Mouse (Mus musculus) heart, embryonic 15.5 days (tissue): Measurements from ENCODE around the gene Vamp1. TPM values are rescaled to one million over a fixed set of nuclear protein-coding genes. Genes with fewer than 3 reads are reported as not detected.

Experiments
- ATAC-seq: fragments of 200-750 bp; cut with Nextera tagmentation; replicated peaks from 2 replicates; pipeline ENCODE4 v1.8.0; 2017; ENCODE audit warnings: low read depth, moderate TSS enrichment; ENCODE audit not compliant: insufficient number of reproducible peaks, insufficient read depth, low FRiP score
- H3K27ac ChIP-seq: fragments of 300-500 bp; sonication (generic); 2 replicates; pipeline ENCODE4 v1.5.1; 2015; ENCODE audit warnings: mild to moderate bottlenecking, inconsistent platforms
- H3K27me3 ChIP-seq: fragments of 300-500 bp; sonication (generic); 2 replicates; pipeline ENCODE4 v1.6.1; 2015; ENCODE audit warnings: inconsistent platforms
- H3K36me3 ChIP-seq: fragments of 300-500 bp; sonication (generic); 2 replicates; pipeline ENCODE4 v1.6.1; 2015; ENCODE audit warnings: mild to moderate bottlenecking, inconsistent platforms
- H3K4me1 ChIP-seq: fragments of 300-500 bp; sonication (generic); replicated peaks from 2 replicates; pipeline ENCODE4 v1.6.1; 2015; ENCODE audit warnings: inconsistent platforms
- H3K4me2 ChIP-seq: fragments of 300-500 bp; sonication (generic); 2 replicates; pipeline ENCODE4 v1.6.1; 2015; ENCODE audit warnings: inconsistent platforms, mild to moderate bottlenecking, moderate library complexity
- H3K4me3 ChIP-seq: fragments of 300-500 bp; sonication (generic); 2 replicates; pipeline ENCODE4 v1.5.1; 2015; ENCODE audit warnings: mild to moderate bottlenecking, inconsistent platforms
- H3K9ac ChIP-seq: fragments of 300-500 bp; sonication (generic); 2 replicates; pipeline ENCODE4 v1.6.1; 2015; ENCODE audit warnings: mild to moderate bottlenecking, inconsistent platforms
- H3K9me3 ChIP-seq: fragments of 300-500 bp; sonication (generic); replicated peaks from 2 replicates; pipeline ENCODE4 v1.6.1; 2016; ENCODE audit warnings: inconsistent platforms
- WGBS: fragments of 180-500 bp; shearing (Covaris S2); methylation state at CpG from one replicate; pipeline ENCODE4 v1.1.7; 2015; ENCODE audit warnings: mixed read lengths; 5-methylcytosine and 5-hydroxymethylcytosine counted together
- polyA plus RNA-seq: library from polyadenylated mRNA; unstranded; fragments of >200 nt; fragmentation: Nextera tagmentation; extraction: Ambion mirVana; gene quantifications from 2 replicates; pipeline ENCODE4 v1.2.1, GENCODE M21; 2015

Gene Vamp1
- 5.3 and 6.7 TPM in 2 replicates for polyA plus RNA-seq

- Histone ChIP-seq H3K36me3 (no peaks in the 10 kb centered on the region), H3K4me2 (peak within 1 kb of the TSS; percentile 94), H3K9ac (peak within 1 kb of the TSS; percentile 62), H3K4me3 (peak within 1 kb of the TSS; percentile 59), H3K27ac (peak within 1 kb of the TSS; percentile 71), H3K27me3 (peaks cover 13% of the 10 kb centered on the region; the same call in 1 of the 2 replicates), H3K4me1 (peaks cover 14% of the 10 kb centered on the region), H3K9me3 (no peaks in the 10 kb centered on the region)
- ATAC-seq: peak; percentile 95
- WGBS: under 1% methylated on average over 48 of the region's 48 CpGs
These were observed at the start of gene Vamp1 for GRCm38 (mm10) chr6:125215148-125215954. Gene Vamp1 (plus strand): TSS chr6:125215551.

GRCm38 (mm10) chr6:125166051-125166751 is 49.1 kb upstream of the Vamp1 start, which contains the start of gene Gapdh:
Gene Gapdh (minus strand): TSS chr6:125166467.
- 0% methylated on average over 18 of the region's 18 CpGs for WGBS

GRCm38 (mm10) chr6:125166861-125167650 is 48.3 kb upstream of the Vamp1 start:
- peaks cover 36% of the 10 kb centered on the region for H3K4me1 ChIP-seq
- no peaks in the 10 kb centered on the region for H3K27me3 ChIP-seq
- peaks cover 52% of the 10 kb centered on the region for H3K36me3 ChIP-seq
- WGBS: 16% methylated on average over 10 of the region's 10 CpGs
- H3K4me3 ChIP-seq: peak overlapping the region; percentile 94
- peak overlapping the region; percentile 69 for H3K9ac ChIP-seq
- peak overlapping the region; percentile 97 for H3K27ac ChIP-seq
- no peaks in the 10 kb centered on the region for H3K9me3 ChIP-seq
- H3K4me2 ChIP-seq: peak overlapping the region; percentile 77
- ATAC-seq: peak; percentile 68

More at GRCm38 (mm10) chr6:125166051-125166751, 49.1 kb upstream of the Vamp1 start, which contains the start of gene Gapdh:
- peak within 1 kb of the TSS; percentile 94 for H3K4me3 ChIP-seq
- H3K4me2 ChIP-seq: peak within 1 kb of the TSS; percentile 77
- H3K27ac ChIP-seq: peak within 1 kb of the TSS; percentile 97
- H3K36me3 ChIP-seq: peaks cover 47% of the 10 kb centered on the region
- H3K27me3 ChIP-seq: no peaks in the 10 kb centered on the region
- peak; percentile 83 for ATAC-seq
- H3K9ac ChIP-seq: peak within 1 kb of the TSS; percentile 94
- H3K9me3 ChIP-seq: no peaks in the 10 kb centered on the region
- peaks cover 43% of the 10 kb centered on the region for H3K4me1 ChIP-seq

- 87% methylated on average over 14 of the region's 14 CpGs for WGBS
- no peak for ATAC-seq
- Histone ChIP-seq H3K4me2 (peak overlapping the region; percentile 77; the same call in 1 of the 2 replicates), H3K36me3 (peaks cover 62% of the 10 kb centered on the region), H3K4me3 (no peak overlapping the region), H3K9ac (peak overlapping the region; percentile 69; the same call in 1 of the 2 replicates), H3K9me3 (no peaks in the 10 kb centered on the region), H3K27ac (peak overlapping the region; percentile 97), H3K27me3 (no peaks in the 10 kb centered on the region), H3K4me1 (peaks cover 29% of the 10 kb centered on the region)
These were observed 47.3 kb upstream of the Vamp1 start for GRCm38 (mm10) chr6:125168086-125168485.

- peaks cover 70% of the 10 kb centered on the region for H3K36me3 ChIP-seq
- 75% methylated on average over 6 of the region's 6 CpGs for WGBS
- H3K27me3 ChIP-seq: no peaks in the 10 kb centered on the region
- peak overlapping the region; percentile 27; the same call in 1 of the 2 replicates for H3K27ac ChIP-seq
- H3K4me1 ChIP-seq: peaks cover 17% of the 10 kb centered on the region
- no peaks in the 10 kb centered on the region for H3K9me3 ChIP-seq
- no peak overlapping the region for H3K9ac ChIP-seq
- H3K4me3 ChIP-seq: no peak overlapping the region
- ATAC-seq: no peak
- no peak overlapping the region for H3K4me2 ChIP-seq
These were observed 45.2 kb upstream of the Vamp1 start for GRCm38 (mm10) chr6:125170194-125170593.

GRCm38 (mm10) chr6:125172474-125172873 is 42.9 kb upstream of the Vamp1 start:
- Histone ChIP-seq H3K4me3 (no peak overlapping the region), H3K9me3 (no peaks in the 10 kb centered on the region), H3K4me1 (peaks cover 9% of the 10 kb centered on the region), H3K27ac (no peak overlapping the region), H3K4me2 (no peak overlapping the region), H3K36me3 (peaks cover 93% of the 10 kb centered on the region), H3K9ac (no peak overlapping the region), H3K27me3 (no peaks in the 10 kb centered on the region)
- no peak for ATAC-seq
- WGBS: 58% methylated on average over 2 of the region's 2 CpGs

- no peak overlapping the region for H3K9ac ChIP-seq
- no peak overlapping the region for H3K27ac ChIP-seq
- peaks cover 95% of the 10 kb centered on the region for H3K36me3 ChIP-seq
- peaks cover under 1% of the 10 kb centered on the region; the same call in 1 of the 2 replicates for H3K4me1 ChIP-seq
- H3K27me3 ChIP-seq: no peaks in the 10 kb centered on the region
- H3K4me2 ChIP-seq: no peak overlapping the region
- H3K4me3 ChIP-seq: no peak overlapping the region
- no peak for ATAC-seq
- 92% methylated on average over 7 of the region's 7 CpGs for WGBS
- no peaks in the 10 kb centered on the region for H3K9me3 ChIP-seq
These were observed 42.1 kb upstream of the Vamp1 start for GRCm38 (mm10) chr6:125173256-125173655.

GRCm38 (mm10) chr6:125175469-125175868 is 39.9 kb upstream of the Vamp1 start:
- 90% methylated on average over 5 of the region's 5 CpGs for WGBS
- no peaks in the 10 kb centered on the region for H3K9me3 ChIP-seq

GRCm38 (mm10) chr6:125179601-125180000 is 35.8 kb upstream of the Vamp1 start:
- WGBS: 87% methylated on average over 7 of the region's 7 CpGs
- Histone ChIP-seq H3K36me3 (peaks cover 96% of the 10 kb centered on the region), H3K4me3 (no peak overlapping the region), H3K9me3 (no peaks in the 10 kb centered on the region), H3K27me3 (no peaks in the 10 kb centered on the region), H3K4me2 (no peak overlapping the region), H3K9ac (no peak overlapping the region), H3K27ac (no peak overlapping the region), H3K4me1 (no peaks in the 10 kb centered on the region)
- ATAC-seq: no peak

More at GRCm38 (mm10) chr6:125175469-125175868, 39.9 kb upstream of the Vamp1 start:
- H3K27me3 ChIP-seq: no peaks in the 10 kb centered on the region
- H3K4me1 ChIP-seq: no peaks in the 10 kb centered on the region
- H3K27ac ChIP-seq: no peak overlapping the region
- no peak for ATAC-seq
- H3K9ac ChIP-seq: no peak overlapping the region
- H3K36me3 ChIP-seq: peaks cover 97% of the 10 kb centered on the region
- H3K4me3 ChIP-seq: no peak overlapping the region
- no peak overlapping the region for H3K4me2 ChIP-seq

- Histone ChIP-seq H3K4me3 (no peak overlapping the region), H3K4me1 (no peaks in the 10 kb centered on the region), H3K27me3 (no peaks in the 10 kb centered on the region), H3K9ac (no peak overlapping the region), H3K36me3 (peaks cover 96% of the 10 kb centered on the region), H3K9me3 (no peaks in the 10 kb centered on the region), H3K4me2 (no peak overlapping the region), H3K27ac (no peak overlapping the region)
- WGBS: 80% methylated on average over 5 of the region's 5 CpGs
- ATAC-seq: no peak
These were observed 33.2 kb upstream of the Vamp1 start for GRCm38 (mm10) chr6:125182133-125182532.
